Mouse (Mus musculus): Measurements from ENCODE around the gene 1700014D04Rik. TPM values are rescaled to one million over a fixed set of nuclear protein-coding genes. Genes with fewer than 3 reads are reported as not detected.
"Not testable (repeated sequence)": the region's sequence is repeated elsewhere in the genome, so short reads cannot be mapped to it uniquely, and the experiment has no call there.

1700014D04Rik gene
- polyA plus RNA-seq, 1 experiment from 2014 or later = 0.11 TPM

- Histone ChIP-seq H3K9me3 (no peaks in the 10 kb centered on the region), H3K27me3 (replicated peaks; ENCODE audit: low read depth, poor library complexity, severe bottlenecking) (no peaks in the 10 kb centered on the region), H3K36me3 (replicated peaks) (peaks cover 38% of the 10 kb centered on the region), H3K4me3 (peak overlapping the region; percentile 92), H3K4me1 (peaks cover 49% of the 10 kb centered on the region), H3K27ac (replicated peaks) (peak overlapping the region; percentile 35; the same call in 1 of the 2 replicates)
- WGBS = 80% methylated on average over 11 of the region's 11 CpGs
- DNase-seq (ENCODE audit: low spot score) = no peak
Observed at GRCm38 (mm10) chr13:59766786-59767515, 20.4 kb upstream of the 1700014D04Rik start.

- 94% methylated on average over 7 of the region's 7 CpGs for WGBS
- Histone ChIP-seq H3K27ac (replicated peaks) (no peak overlapping the region), H3K36me3 (replicated peaks) (peaks cover 71% of the 10 kb centered on the region), H3K27me3 (replicated peaks; ENCODE audit: low read depth, poor library complexity, severe bottlenecking) (no peaks in the 10 kb centered on the region), H3K4me3 (no peak overlapping the region), H3K4me1 (peaks cover 23% of the 10 kb centered on the region), H3K9me3 (no peaks in the 10 kb centered on the region)
- DNase-seq (ENCODE audit: low spot score) = no peak
Observed at GRCm38 (mm10) chr13:59762791-59763190, 16.2 kb upstream of the 1700014D04Rik start.

- DNase-seq (ENCODE audit: low spot score) = no peak
- WGBS = 92% methylated on average over 7 of the region's 7 CpGs
- Histone ChIP-seq H3K9me3 (no peaks in the 10 kb centered on the region), H3K4me3 (no peak overlapping the region), H3K27me3 (replicated peaks; ENCODE audit: low read depth, poor library complexity, severe bottlenecking) (no peaks in the 10 kb centered on the region), H3K36me3 (replicated peaks) (peaks cover 83% of the 10 kb centered on the region), H3K4me1 (no peaks in the 10 kb centered on the region), H3K27ac (replicated peaks) (no peak overlapping the region)
Observed at GRCm38 (mm10) chr13:59756906-59757305, 10.4 kb upstream of the 1700014D04Rik start.

- Histone ChIP-seq H3K9me3 (no peaks in the 10 kb centered on the region), H3K27me3 (replicated peaks; ENCODE audit: low read depth, poor library complexity, severe bottlenecking) (no peaks in the 10 kb centered on the region), H3K36me3 (replicated peaks) (peaks cover 24% of the 10 kb centered on the region), H3K4me3 (no peak overlapping the region), H3K27ac (replicated peaks) (no peak overlapping the region), H3K4me1 (peaks cover 12% of the 10 kb centered on the region)
- DNase-seq (ENCODE audit: low spot score) = peak; percentile 30
- WGBS = 62% methylated on average over 12 of the region's 12 CpGs
Observed at GRCm38 (mm10) chr13:59750310-59750709, 3.8 kb upstream of the 1700014D04Rik start.

GRCm38 (mm10) chr13:59746164-59746563 is 388 bp downstream of the 1700014D04Rik start:
- DNase-seq (ENCODE audit: low spot score) = peak; percentile 37
- WGBS = 68% methylated on average over 6 of the region's 6 CpGs
- no peaks in the 10 kb centered on the region for H3K27me3 ChIP-seq (replicated peaks; ENCODE audit: low read depth, poor library complexity, severe bottlenecking)
- H3K4me3 ChIP-seq = no peak overlapping the region
- H3K27ac ChIP-seq (replicated peaks) = no peak overlapping the region
- peaks cover 12% of the 10 kb centered on the region for H3K4me1 ChIP-seq
- no peaks in the 10 kb centered on the region for H3K9me3 ChIP-seq
- H3K36me3 ChIP-seq (replicated peaks) = no peaks in the 10 kb centered on the region

- Histone ChIP-seq H3K4me3 (no peak overlapping the region), H3K36me3 (replicated peaks) (no peaks in the 10 kb centered on the region), H3K9me3 (no peaks in the 10 kb centered on the region), H3K27ac (replicated peaks) (no peak overlapping the region), H3K27me3 (replicated peaks; ENCODE audit: low read depth, poor library complexity, severe bottlenecking) (no peaks in the 10 kb centered on the region), H3K4me1 (peaks cover 7% of the 10 kb centered on the region)
- DNase-seq (ENCODE audit: low spot score) = no peak
- 88% methylated on average over 6 of the region's 6 CpGs for WGBS
Observed at GRCm38 (mm10) chr13:59745462-59745861, 1.1 kb downstream of the 1700014D04Rik start.

- Histone ChIP-seq H3K4me1 (no peaks in the 10 kb centered on the region), H3K27ac (replicated peaks) (no peak overlapping the region), H3K9me3 (no peaks in the 10 kb centered on the region), H3K4me3 (no peak overlapping the region), H3K36me3 (replicated peaks) (no peaks in the 10 kb centered on the region), H3K27me3 (replicated peaks; ENCODE audit: low read depth, poor library complexity, severe bottlenecking) (no peaks in the 10 kb centered on the region)
- 83% methylated on average over 10 of the region's 10 CpGs for WGBS
- no peak for DNase-seq (ENCODE audit: low spot score)
Observed at GRCm38 (mm10) chr13:59741697-59742096, 4.9 kb downstream of the 1700014D04Rik start.

GRCm38 (mm10) chr13:59741096-59741495 is 5.5 kb downstream of the 1700014D04Rik start:
- Histone ChIP-seq H3K9me3 (no peaks in the 10 kb centered on the region), H3K4me3 (no peak overlapping the region), H3K4me1 (no peaks in the 10 kb centered on the region), H3K36me3 (replicated peaks) (no peaks in the 10 kb centered on the region), H3K27ac (replicated peaks) (no peak overlapping the region), H3K27me3 (replicated peaks; ENCODE audit: low read depth, poor library complexity, severe bottlenecking) (no peaks in the 10 kb centered on the region)
- WGBS = 94% methylated on average over 11 of the region's 11 CpGs
- no peak for DNase-seq (ENCODE audit: low spot score)

GRCm38 (mm10) chr13:59739397-59739796 is 7.2 kb downstream of the 1700014D04Rik start:
- Histone ChIP-seq H3K4me1 (peaks cover 7% of the 10 kb centered on the region), H3K27me3 (replicated peaks; ENCODE audit: low read depth, poor library complexity, severe bottlenecking) (no peaks in the 10 kb centered on the region), H3K4me3 (no peak overlapping the region), H3K9me3 (no peaks in the 10 kb centered on the region), H3K27ac (replicated peaks) (no peak overlapping the region), H3K36me3 (replicated peaks) (no peaks in the 10 kb centered on the region)
- WGBS = 89% methylated on average over 4 of the region's 4 CpGs
- DNase-seq (ENCODE audit: low spot score) = no peak

- DNase-seq (ENCODE audit: low spot score) = no peak
- H3K27me3 ChIP-seq (replicated peaks; ENCODE audit: low read depth, poor library complexity, severe bottlenecking) = no peaks in the 10 kb centered on the region
- 87% methylated on average over 2 of the region's 2 CpGs for WGBS
- no peak overlapping the region for H3K4me3 ChIP-seq
- peaks cover 8% of the 10 kb centered on the region for H3K4me1 ChIP-seq
- no peaks in the 10 kb centered on the region for H3K9me3 ChIP-seq
- no peaks in the 10 kb centered on the region for H3K36me3 ChIP-seq (replicated peaks)
- H3K27ac ChIP-seq (replicated peaks) = no peak overlapping the region
Observed at GRCm38 (mm10) chr13:59738455-59738854, 8.1 kb downstream of the 1700014D04Rik start.

GRCm38 (mm10) chr13:59735190-59735589 is 11.4 kb downstream of the 1700014D04Rik start:
- DNase-seq (ENCODE audit: low spot score) = peak; percentile 48
- no peaks in the 10 kb centered on the region for H3K9me3 ChIP-seq
- no peak overlapping the region for H3K27ac ChIP-seq (replicated peaks)
- no peaks in the 10 kb centered on the region for H3K27me3 ChIP-seq (replicated peaks; ENCODE audit: low read depth, poor library complexity, severe bottlenecking)
- H3K4me1 ChIP-seq = peaks cover 8% of the 10 kb centered on the region
- H3K4me3 ChIP-seq = no peak overlapping the region
- H3K36me3 ChIP-seq (replicated peaks) = no peaks in the 10 kb centered on the region
- 32% methylated on average over 3 of the region's 3 CpGs for WGBS

- H3K27me3 ChIP-seq (replicated peaks; ENCODE audit: low read depth, poor library complexity, severe bottlenecking); H3K27ac ChIP-seq (replicated peaks); H3K36me3 ChIP-seq (replicated peaks); DNase-seq (ENCODE audit: low spot score); H3K4me1 ChIP-seq; H3K4me3 ChIP-seq; H3K9me3 ChIP-seq: not testable (repeated sequence)
- 35% methylated on average over 6 of the region's 6 CpGs for WGBS
Observed at GRCm38 (mm10) chr13:59734347-59734746, 12.2 kb downstream of the 1700014D04Rik start.

- Histone ChIP-seq H3K27me3 (replicated peaks; ENCODE audit: low read depth, poor library complexity, severe bottlenecking) (peaks cover 3% of the 10 kb centered on the region; the same call in 1 of the 2 replicates), H3K4me1 (peaks cover 8% of the 10 kb centered on the region), H3K9me3 (no peaks in the 10 kb centered on the region), H3K36me3 (replicated peaks) (no peaks in the 10 kb centered on the region), H3K27ac (replicated peaks) (no peak overlapping the region), H3K4me3 (no peak overlapping the region)
- no peak for DNase-seq (ENCODE audit: low spot score)
- WGBS = 82% methylated on average over 4 of the region's 4 CpGs
Observed at GRCm38 (mm10) chr13:59733936-59734335, 12.6 kb downstream of the 1700014D04Rik start.

Measured in embryonic facial prominence, embryonic 10.5 days (tissue).